Mouse (Mus musculus) heart, adult 2 months (tissue): ENCODE results near the gene Hoxd11.

ENCODE experiments used
- EP300 ChIP-seq: fragments of 200-500 bp; IDR thresholded peaks from 2 replicates; pipeline ENCODE4 v1.6.1; 2011; ENCODE audit warnings: low read depth, low read length, control low read depth; ENCODE audit not compliant: insufficient read depth
- POLR2A ChIP-seq: fragments of 200-500 bp; IDR thresholded peaks from 2 replicates; pipeline ENCODE4 v1.6.1; 2011; ENCODE audit warnings: mild to moderate bottlenecking, low read depth, low read length, control low read depth; ENCODE audit not compliant: insufficient read depth

DNA sequence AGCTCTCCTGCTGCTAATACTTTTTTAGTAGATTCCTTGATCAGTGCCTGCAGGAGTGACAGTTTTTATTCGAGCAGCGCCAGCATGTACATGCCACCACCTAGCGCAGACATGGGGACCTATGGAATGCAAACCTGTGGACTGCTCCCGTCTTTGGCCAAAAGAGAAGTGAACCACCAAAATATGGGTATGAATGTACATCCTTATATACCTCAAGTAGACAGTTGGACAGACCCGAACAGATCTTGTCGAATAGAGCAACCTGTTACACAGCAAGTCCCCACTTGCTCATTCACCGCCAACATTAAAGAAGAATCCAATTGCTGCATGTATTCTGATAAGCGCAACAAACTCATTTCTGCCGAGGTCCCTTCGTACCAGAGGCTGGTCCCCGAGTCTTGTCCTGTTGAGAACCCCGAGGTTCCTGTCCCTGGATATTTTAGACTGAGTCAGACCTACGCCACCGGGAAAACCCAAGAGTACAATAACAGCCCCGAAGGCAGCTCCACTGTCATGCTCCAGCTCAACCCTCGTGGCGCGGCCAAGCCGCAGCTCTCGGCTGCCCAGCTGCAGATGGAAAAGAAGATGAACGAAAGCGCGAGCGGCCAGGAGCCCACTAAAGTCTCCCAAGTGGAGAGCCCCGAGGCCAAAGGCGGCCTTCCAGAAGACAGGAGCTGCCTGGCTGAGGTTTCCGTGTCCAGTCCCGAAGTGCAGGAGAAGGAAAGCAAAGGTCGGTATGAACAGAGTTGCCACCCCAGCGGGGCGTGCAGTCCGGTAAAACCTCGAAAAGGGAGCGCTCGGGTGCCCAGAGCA, 12.8 kb downstream of the Hoxd11 start:
- TF ChIP-seq POLR2A (no peak), EP300 (no peak)
